Mouse (Mus musculus) myocyte (in vitro differentiated cells): ENCODE measurements around the gene Supt3. TPM values are rescaled to one million over a fixed set of nuclear protein-coding genes. Genes with fewer than 3 reads are reported as not detected.
A peak's percentile ranks its signal among the peaks of the same experiment; 100 is the strongest.

Experiments
- H3K27me3 ChIP-seq: one replicate; pipeline ENCODE4 v1.6.1; 2011; ENCODE audit not compliant: control insufficient read depth, insufficient read depth, insufficient read length
- H3K36me3 ChIP-seq: one replicate; pipeline ENCODE4 v1.6.1; 2011; ENCODE audit not compliant: control insufficient read depth, insufficient read depth
- H3K4me2 ChIP-seq: one replicate; pipeline ENCODE4 v1.6.1; 2011; ENCODE audit warnings: low read depth, control low read depth
- H3K4me3 ChIP-seq: one replicate; pipeline ENCODE4 v1.5.1; 2011; ENCODE audit warnings: mild to moderate bottlenecking, control low read depth, moderate library complexity
- H3K79me2 ChIP-seq: one replicate; pipeline ENCODE4 v1.6.1; 2011; ENCODE audit not compliant: control insufficient read depth, insufficient read depth
- H3ac ChIP-seq: one replicate; pipeline ENCODE4 v1.6.1; 2011; ENCODE audit not compliant: control insufficient read depth, insufficient read length
- CEBPB ChIP-seq: IDR thresholded peaks from 2 replicates; pipeline ENCODE4 v1.6.1; 2011; ENCODE audit warnings: mild to moderate bottlenecking, moderate library complexity; ENCODE audit not compliant: poor library complexity, insufficient read depth, severe bottlenecking
- E2F4 ChIP-seq: IDR thresholded peaks from one replicate; pipeline ENCODE4 v1.6.1; 2011; ENCODE audit warnings: mild to moderate bottlenecking, control low read depth, moderate library complexity; ENCODE audit not compliant: insufficient read depth
- MAX ChIP-seq: IDR thresholded peaks from one replicate; pipeline ENCODE4 v1.6.1; 2011; ENCODE audit warnings: low read depth, mild to moderate bottlenecking, control low read depth
- MYOD1 ChIP-seq, 3 experiments: IDR thresholded peaks; one replicate each; pipeline ENCODE4 v1.6.1; 2011; ENCODE audit warnings: control low read depth in 2 of 3, low read depth in 2 of 3, mild to moderate bottlenecking in 2 of 3, moderate library complexity in 1 of 3; ENCODE audit not compliant: insufficient read length in 2 of 3, control insufficient read depth in 1 of 3
- MYOG ChIP-seq, 3 experiments: IDR thresholded peaks; one replicate each; pipeline ENCODE4 v1.6.1; 2011; ENCODE audit warnings: control low read depth in 2 of 3, low read depth in 2 of 3, mild to moderate bottlenecking in 2 of 3; ENCODE audit not compliant: insufficient read length in 2 of 3, control insufficient read depth in 1 of 3, insufficient read depth in 1 of 3
- POLR2A ChIP-seq: IDR thresholded peaks from one replicate; pipeline ENCODE4 v1.6.1; 2011; ENCODE audit warnings: low read depth, mild to moderate bottlenecking, control low read depth, moderate library complexity; ENCODE audit not compliant: insufficient read length
- POLR2AphosphoS2 ChIP-seq: IDR thresholded peaks from one replicate; pipeline ENCODE4 v1.6.1; 2011; ENCODE audit warnings: low read depth, control low read depth; ENCODE audit not compliant: insufficient read length
- REST ChIP-seq: IDR thresholded peaks from one replicate; pipeline ENCODE4 v1.6.1; 2011; ENCODE audit warnings: mild to moderate bottlenecking, control low read depth, moderate library complexity; ENCODE audit not compliant: insufficient read depth, insufficient read length
- SRF ChIP-seq: IDR thresholded peaks from one replicate; pipeline ENCODE4 v1.6.1; 2011; ENCODE audit warnings: low read depth; ENCODE audit not compliant: control insufficient read depth, insufficient read length
- TCF12 ChIP-seq: IDR thresholded peaks from one replicate; pipeline ENCODE4 v1.6.1; 2011; ENCODE audit warnings: mild to moderate bottlenecking, control low read depth; ENCODE audit not compliant: poor library complexity, insufficient read depth, severe bottlenecking
- TCF3 ChIP-seq: IDR thresholded peaks from one replicate; pipeline ENCODE4 v1.6.1; 2011; ENCODE audit warnings: low read depth, control low read depth; ENCODE audit not compliant: insufficient read length
- USF1 ChIP-seq: IDR thresholded peaks from one replicate; pipeline ENCODE4 v1.6.1; 2011; ENCODE audit warnings: low read depth, mild to moderate bottlenecking, control low read depth, moderate library complexity
- polyA plus RNA-seq: library from polyadenylated mRNA; unstranded; fragments of >200 nt; fragmentation: generic; extraction: Trizol; gene quantifications from one replicate; pipeline ENCODE4 v1.2.1, GENCODE M21; 2012; ENCODE audit warnings: missing spikeins

The Supt3 gene
- polyA plus RNA-seq, 1 experiment, result 30.9 TPM

- Histone ChIP-seq H3K79me2 (no peaks in the 10 kb centered on the region), H3ac (no peak overlapping the region), H3K27me3 (no peaks in the 10 kb centered on the region), H3K4me3 (no peak overlapping the region), H3K4me2 (peak overlapping the region; percentile 60), H3K36me3 (no peaks in the 10 kb centered on the region)
- no peak for TF ChIP-seq CEBPB
- TF ChIP-seq TCF3, result no peak
- TF ChIP-seq MAX, result no peak
- TF ChIP-seq E2F4, result no peak
- TF ChIP-seq POLR2A, result no peak
- TF ChIP-seq TCF12, result no peak
- no peak for TF ChIP-seq USF1
- no peak for TF ChIP-seq MYOG (IDR thresholded peaks at IDR 0.05; ENCODE audit: control insufficient read depth in 1 of 3, insufficient read depth in 1 of 3, insufficient read length in 2 of 3, low read depth in 2 of 3)
- TF ChIP-seq SRF, result no peak
- TF ChIP-seq REST, result no peak
- TF ChIP-seq MYOD1 (IDR thresholded peaks at IDR 0.05; ENCODE audit: control insufficient read depth in 1 of 3, insufficient read length in 2 of 3, low read depth in 2 of 3), result no peak
- no peak for TF ChIP-seq POLR2AphosphoS2
Observed at GRCm38 (mm10) chr17:44767375-44767774, 9.6 kb upstream of the Supt3 start.

GRCm38 (mm10) chr17:44768522-44768921, 8.4 kb upstream of the Supt3 start:
- Histone ChIP-seq H3K27me3 (no peaks in the 10 kb centered on the region), H3K79me2 (no peaks in the 10 kb centered on the region), H3K4me2 (no peak overlapping the region), H3K36me3 (no peaks in the 10 kb centered on the region), H3ac (no peak overlapping the region), H3K4me3 (no peak overlapping the region)
- TF ChIP-seq SRF (no peak), MYOD1 (IDR thresholded peaks at IDR 0.05; ENCODE audit: control insufficient read depth in 1 of 3, insufficient read length in 2 of 3, low read depth in 2 of 3) (no peak), MAX (no peak)

GRCm38 (mm10) chr17:44770871-44771270, 6.1 kb upstream of the Supt3 start:
- no peak overlapping the region for H3ac ChIP-seq
- no peaks in the 10 kb centered on the region for H3K27me3 ChIP-seq
- no peaks in the 10 kb centered on the region for H3K36me3 ChIP-seq
- TF ChIP-seq MYOD1 (IDR thresholded peaks at IDR 0.05; ENCODE audit: control insufficient read depth in 1 of 3, insufficient read length in 2 of 3, low read depth in 2 of 3) (no peak), USF1 (no peak), MYOG (IDR thresholded peaks at IDR 0.05; ENCODE audit: control insufficient read depth in 1 of 3, insufficient read depth in 1 of 3, insufficient read length in 2 of 3, low read depth in 2 of 3) (no peak), MAX (no peak), POLR2AphosphoS2 (no peak), SRF (no peak), E2F4 (no peak), CEBPB (no peak), TCF3 (no peak), POLR2A (no peak), REST (no peak), TCF12 (no peak)
- H3K4me2 ChIP-seq, result peak overlapping the region; percentile 15
- no peaks in the 10 kb centered on the region for H3K79me2 ChIP-seq
- H3K4me3 ChIP-seq, result no peak overlapping the region

- Histone ChIP-seq H3K27me3 (no peaks in the 10 kb centered on the region), H3ac (no peak overlapping the region), H3K79me2 (no peaks in the 10 kb centered on the region), H3K4me2 (no peak overlapping the region), H3K36me3 (no peaks in the 10 kb centered on the region), H3K4me3 (no peak overlapping the region)
- no peak for TF ChIP-seq TCF12
- TF ChIP-seq E2F4, result no peak
- no peak for TF ChIP-seq MYOG (IDR thresholded peaks at IDR 0.05; ENCODE audit: control insufficient read depth in 1 of 3, insufficient read depth in 1 of 3, insufficient read length in 2 of 3, low read depth in 2 of 3)
- no peak for TF ChIP-seq POLR2AphosphoS2
- no peak for TF ChIP-seq MYOD1 (IDR thresholded peaks at IDR 0.05; ENCODE audit: control insufficient read depth in 1 of 3, insufficient read length in 2 of 3, low read depth in 2 of 3)
Observed at GRCm38 (mm10) chr17:44772576-44772975, 4.4 kb upstream of the Supt3 start.

- no peaks in the 10 kb centered on the region for H3K27me3 ChIP-seq
- peak overlapping the region; percentile 93 for H3K4me2 ChIP-seq
- no peaks in the 10 kb centered on the region for H3K79me2 ChIP-seq
- TF ChIP-seq MYOG (IDR thresholded peaks at IDR 0.05; ENCODE audit: control insufficient read depth in 1 of 3, insufficient read depth in 1 of 3, insufficient read length in 2 of 3, low read depth in 2 of 3) (peak in 1 of 3 experiments; percentile 11), MYOD1 (IDR thresholded peaks at IDR 0.05; ENCODE audit: control insufficient read depth in 1 of 3, insufficient read length in 2 of 3, low read depth in 2 of 3) (peak in 1 of 3 experiments; percentile 32), USF1 (no peak)
- H3K36me3 ChIP-seq, result no peaks in the 10 kb centered on the region
- H3K4me3 ChIP-seq, result peak overlapping the region; percentile 49
- H3ac ChIP-seq, result peak overlapping the region; percentile 63
Observed at GRCm38 (mm10) chr17:44777337-44777804, 419 bp downstream of the Supt3 start.
